Mouse (Mus musculus): Measurements from ENCODE around the gene Zdhhc22. TPM values are rescaled to one million over a fixed set of nuclear protein-coding genes. Genes with fewer than 3 reads are reported as not detected.

The Zdhhc22 gene
- total RNA-seq, 2 experiments from 2014 or later, result 51.6 to 58.0 TPM

DNA sequence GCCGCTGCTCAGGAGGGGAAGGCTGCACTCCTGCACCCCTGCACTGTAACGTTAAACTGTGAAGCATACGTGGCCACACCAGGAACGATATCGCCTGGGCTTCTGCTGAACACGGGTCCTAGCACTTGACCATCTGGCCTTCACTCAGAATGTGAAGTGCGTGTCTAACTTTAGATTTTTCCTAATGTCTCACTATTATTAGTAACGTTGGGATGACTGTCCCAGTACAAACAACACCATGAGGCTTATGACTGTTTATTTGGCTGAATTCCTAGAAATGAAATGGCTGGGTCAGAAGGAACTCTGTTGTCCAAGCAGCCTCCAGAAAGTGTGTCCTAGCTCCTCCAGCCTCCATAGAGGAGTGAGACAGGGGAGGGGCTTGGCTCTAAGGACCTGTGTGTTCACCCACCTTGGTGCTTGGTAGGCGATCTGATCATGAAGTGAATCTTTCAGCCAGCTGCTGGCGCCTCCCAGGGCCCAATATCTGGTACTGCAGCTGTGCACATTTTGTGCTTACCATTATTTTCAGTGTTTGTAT, 9.1 kb upstream of the Zdhhc22 start:
- DNase-seq (ENCODE audit: low spot score in 2 of 2), result no peak
- intact Hi-C loops (cut with DNase I), result no loop called here

DNA sequence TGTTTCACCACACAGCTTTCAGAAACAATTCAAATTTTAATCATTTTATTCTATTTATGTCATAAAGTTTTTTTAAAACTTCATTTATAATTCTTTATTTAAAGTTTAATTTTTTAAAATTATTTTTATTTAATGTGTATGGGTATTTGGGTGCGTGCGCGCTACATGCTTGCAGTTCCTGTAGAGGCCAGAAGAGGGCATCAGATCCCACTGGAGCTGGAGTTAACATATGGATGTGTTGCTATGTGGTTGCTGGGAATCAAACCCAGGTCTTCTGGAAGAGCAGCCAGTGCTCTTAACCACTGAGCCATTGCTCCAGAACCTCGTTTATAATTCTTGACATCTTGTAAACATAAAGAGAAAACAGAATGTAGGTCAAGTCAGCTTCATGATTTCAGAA, 8.5 kb upstream of the Zdhhc22 start:
- DNase-seq (ENCODE audit: low spot score in 2 of 2), result no peak
- intact Hi-C loops (cut with DNase I), result no loop called here

GRCm38 (mm10) chr12:86995931-86996330, 5.7 kb upstream of the Zdhhc22 start:
- intact Hi-C loops (cut with DNase I), result no loop called here
- DNase-seq (ENCODE audit: low spot score in 2 of 2), result no peak

GRCm38 (mm10) chr12:86994776-86995175, 4.5 kb upstream of the Zdhhc22 start:
- no peak for DNase-seq (ENCODE audit: low spot score in 2 of 2)
- intact Hi-C loops (cut with DNase I), result loop anchor here (5.0 kb wide), 1 partner anchor 58 kb away; no protein-coding TSS in a partner anchor

GRCm38 (mm10) chr12:86994166-86994565, 3.9 kb upstream of the Zdhhc22 start:
- DNase-seq (ENCODE audit: low spot score in 2 of 2), result no peak
- intact Hi-C loops (cut with DNase I), result loop anchor here (5.0 kb wide), 1 partner anchor 58 kb away; no protein-coding TSS in a partner anchor

DNA sequence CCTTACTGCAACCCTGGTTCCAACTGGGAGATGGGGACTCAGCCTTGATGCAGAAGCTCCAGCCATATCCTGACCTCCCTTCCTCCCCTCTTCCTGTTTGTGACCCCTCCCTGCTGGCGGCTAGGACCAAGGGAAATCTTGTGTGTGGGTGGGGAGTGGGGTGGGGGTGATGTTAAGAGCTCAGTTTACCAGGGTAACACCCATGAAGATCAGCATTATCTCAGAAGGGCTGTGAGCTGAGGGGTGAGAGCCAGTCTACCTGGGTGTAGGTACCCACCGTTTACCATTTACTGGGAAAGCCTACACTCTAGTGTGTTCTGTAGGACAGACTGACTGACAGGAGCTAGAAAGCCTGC, 503 bp upstream of the Zdhhc22 start:
- intact Hi-C loops (cut with DNase I), result loop anchor here (5.0 kb wide), 1 partner anchor 62 kb away; no protein-coding TSS in a partner anchor
- DNase-seq (ENCODE audit: low spot score in 2 of 2), result no peak

GRCm38 (mm10) chr12:86989378-86989777, 852 bp downstream of the Zdhhc22 start:
- no peak for DNase-seq (ENCODE audit: low spot score in 2 of 2)
- intact Hi-C loops (cut with DNase I), result no loop called here

GRCm38 (mm10) chr12:86988227-86988626, 2.0 kb downstream of the Zdhhc22 start:
- intact Hi-C loops (cut with DNase I), result no loop called here
- DNase-seq (ENCODE audit: low spot score in 2 of 2), result no peak

- intact Hi-C loops (cut with DNase I), result no loop called here
- no peak for DNase-seq (ENCODE audit: low spot score in 2 of 2)
Observed at GRCm38 (mm10) chr12:86986562-86986961, 3.7 kb downstream of the Zdhhc22 start.

DNA sequence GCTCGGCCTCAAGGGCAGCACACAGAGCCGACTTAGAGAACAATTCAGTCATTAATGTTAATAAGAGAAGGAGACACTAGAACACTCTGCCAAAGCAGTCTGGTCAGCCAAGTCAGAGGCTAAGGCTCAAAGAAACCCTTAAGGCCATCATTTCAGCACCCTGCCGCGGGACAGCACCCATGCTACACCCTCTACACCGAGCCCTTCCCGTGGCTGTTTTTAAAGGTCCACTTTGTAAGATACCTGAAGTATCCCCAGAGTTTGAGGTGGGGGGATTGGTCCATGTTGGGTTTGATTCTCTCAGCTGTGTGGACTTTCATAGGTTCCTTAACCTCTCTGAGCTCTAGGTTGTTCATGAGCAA, 6.1 kb downstream of the Zdhhc22 start:
- no peak for DNase-seq (ENCODE audit: low spot score in 2 of 2)
- intact Hi-C loops (cut with DNase I), result no loop called here

GRCm38 (mm10) chr12:86983470-86984193, 6.6 kb downstream of the Zdhhc22 start:
- DNase-seq (ENCODE audit: low spot score in 2 of 2), result peak; percentile 55 to 62
- intact Hi-C loops (cut with DNase I), result no loop called here

DNA sequence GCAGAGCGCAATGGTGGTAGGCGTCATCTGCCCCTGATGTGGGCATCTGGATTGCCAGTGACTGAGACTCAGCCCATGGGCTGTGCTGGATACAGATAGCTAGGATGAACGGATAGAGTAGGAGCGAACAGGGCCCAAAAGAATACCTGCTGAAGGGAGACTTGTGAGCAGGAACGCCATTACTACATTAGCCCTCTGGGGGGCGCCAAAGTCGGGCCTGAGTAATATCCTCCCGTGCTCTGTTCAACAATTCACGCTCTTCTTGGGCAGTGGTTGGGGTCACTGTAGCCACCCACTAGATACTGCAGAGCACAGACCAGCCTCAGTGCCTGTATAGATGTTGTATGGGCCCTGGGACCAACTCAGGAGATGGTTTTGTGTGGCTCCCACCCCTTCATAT, 9.1 kb downstream of the Zdhhc22 start:
- no peak for DNase-seq (ENCODE audit: low spot score in 2 of 2)
- intact Hi-C loops (cut with DNase I), result no loop called here

DNA sequence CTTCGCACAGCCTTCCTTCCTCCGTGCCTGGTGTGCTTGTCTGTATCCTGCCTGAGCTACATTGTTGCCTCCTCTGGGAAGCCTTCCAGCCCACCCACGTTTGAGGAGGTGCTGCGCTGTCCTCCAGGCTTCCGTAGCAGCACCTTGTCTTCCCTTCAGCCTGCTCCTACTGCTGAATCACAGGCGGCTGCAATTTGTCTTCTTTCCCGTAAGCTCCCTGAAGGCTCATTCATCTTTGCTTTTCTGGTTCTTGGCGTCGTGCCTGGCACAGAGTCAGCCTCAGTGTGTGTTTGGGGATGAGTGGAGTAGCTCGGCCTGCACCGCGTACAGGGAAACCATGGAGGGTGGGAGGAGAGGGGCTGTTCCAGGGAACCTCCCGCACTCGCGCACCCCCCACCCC, 12.4 kb downstream of the Zdhhc22 start:
- peak; percentile 85 to 86 for DNase-seq (ENCODE audit: low spot score in 2 of 2)
- intact Hi-C loops (cut with DNase I), result no loop called here

DNA sequence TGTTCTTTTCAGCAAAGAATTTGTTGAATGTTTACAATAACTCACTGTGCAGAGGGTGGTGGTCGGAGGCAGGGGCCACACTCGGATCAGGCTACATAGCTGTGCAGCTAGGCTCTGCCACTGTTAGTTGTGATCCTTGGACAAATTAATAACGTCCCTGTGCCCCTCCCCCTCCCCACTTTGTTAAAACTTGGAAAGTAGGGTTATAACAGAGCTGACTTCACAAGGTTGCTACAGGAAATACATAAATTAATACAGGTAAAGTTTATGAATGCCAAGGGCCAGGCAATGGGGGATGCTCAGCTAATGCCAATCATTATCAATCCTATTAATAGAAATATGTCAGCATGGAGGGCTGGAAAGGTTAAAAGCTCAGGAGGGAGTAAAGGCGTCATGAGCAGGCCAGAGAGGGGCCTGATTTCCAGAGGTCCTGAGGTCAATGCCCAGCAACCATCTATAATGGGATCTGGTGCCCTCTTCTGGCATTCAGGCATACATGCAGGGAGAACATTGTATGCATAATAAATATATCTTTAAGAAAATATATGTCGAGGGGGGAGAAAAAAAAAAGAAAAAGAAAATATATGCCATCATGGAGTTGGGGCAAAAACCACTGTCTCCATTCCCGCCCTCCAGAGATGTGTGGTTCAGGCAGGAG, 13.6 kb downstream of the Zdhhc22 start:
- intact Hi-C loops (cut with DNase I), result no loop called here
- DNase-seq (ENCODE audit: low spot score in 2 of 2), result no peak

GRCm38 (mm10) chr12:86975761-86976160, 14.5 kb downstream of the Zdhhc22 start:
- no peak for DNase-seq (ENCODE audit: low spot score in 2 of 2)
- intact Hi-C loops (cut with DNase I), result no loop called here

- peak; percentile 62 to 75 for DNase-seq (ENCODE audit: low spot score in 2 of 2)
- intact Hi-C loops (cut with DNase I), result no loop called here
Observed at GRCm38 (mm10) chr12:86974387-86975288, 15.6 kb downstream of the Zdhhc22 start.

DNA sequence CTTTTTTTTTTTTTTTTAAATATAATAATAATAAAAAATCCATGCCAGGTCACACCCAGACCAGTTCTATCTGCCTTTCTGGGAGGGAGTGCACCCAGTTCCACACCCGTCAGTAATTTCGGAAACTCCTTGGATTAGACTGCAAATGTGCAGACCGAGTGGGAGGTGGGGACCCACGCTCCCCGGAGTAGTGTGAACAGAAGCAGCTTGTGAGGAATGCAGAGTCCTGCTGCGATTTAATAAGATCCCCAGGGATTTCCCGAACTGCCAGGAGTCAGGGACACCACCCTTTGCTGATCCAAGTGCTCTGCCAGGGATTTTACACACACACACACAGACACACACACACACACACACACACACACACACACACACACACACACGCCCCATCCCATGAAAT, 16.5 kb downstream of the Zdhhc22 start:
- intact Hi-C loops (cut with DNase I), result no loop called here

DNA sequence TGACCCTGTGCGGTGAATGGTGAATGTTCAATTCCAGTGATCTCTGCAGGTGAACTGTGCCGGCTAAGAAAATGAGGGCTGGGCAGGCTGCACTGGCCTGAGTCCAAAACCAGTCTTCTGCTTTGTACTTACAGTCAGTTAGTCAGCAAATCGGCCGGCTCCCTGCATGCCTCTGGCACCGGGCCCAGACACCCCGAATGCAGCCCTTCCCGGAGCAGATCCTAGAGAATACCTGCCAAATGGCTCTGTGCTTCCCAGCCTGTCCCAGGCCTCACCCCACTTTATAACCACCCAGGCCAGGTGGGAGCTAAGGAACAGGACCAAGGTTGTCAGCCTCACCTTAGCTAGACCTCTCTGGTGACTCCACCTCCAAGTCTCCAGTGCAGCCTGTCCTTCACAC, 17.0 kb downstream of the Zdhhc22 start:
- DNase-seq (ENCODE audit: low spot score in 2 of 2), result peak; percentile 58 to 61

More for the DNA sequence above, 16.5 kb downstream of the Zdhhc22 start:
- DNase-seq (ENCODE audit: low spot score in 2 of 2), result peak; percentile 69 to 79

GRCm38 (mm10) chr12:86971089-86971488, 19.1 kb downstream of the Zdhhc22 start:
- intact Hi-C loops (cut with DNase I), result no loop called here
- DNase-seq (ENCODE audit: low spot score in 2 of 2), result no peak

More for the DNA sequence above, 17.0 kb downstream of the Zdhhc22 start:
- intact Hi-C loops (cut with DNase I), result no loop called here

DNA sequence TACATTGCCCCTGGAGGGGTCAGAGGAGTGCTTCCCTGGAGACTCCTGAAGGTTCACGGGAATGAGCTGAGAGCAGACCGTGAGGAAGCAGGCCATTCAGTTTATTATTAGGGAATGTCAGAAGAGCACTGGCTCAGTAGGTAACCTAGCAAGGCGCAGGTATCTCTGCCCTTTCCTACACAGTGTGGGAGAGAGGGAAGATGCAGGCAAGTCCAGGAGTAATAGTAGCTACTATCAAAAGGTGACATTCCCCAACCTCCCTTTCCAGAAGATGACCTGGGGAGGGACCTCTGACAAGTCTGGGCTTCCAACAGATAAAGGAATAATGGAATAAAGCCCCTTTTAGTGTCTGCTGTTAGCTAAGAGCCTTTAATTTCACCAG, 21.0 kb downstream of the Zdhhc22 start:
- no peak for DNase-seq (ENCODE audit: low spot score in 2 of 2)
- intact Hi-C loops (cut with DNase I), result no loop called here

Data from left cerebral cortex, postnatal 36 days (tissue).